Mouse (Mus musculus): ENCODE measurements around the gene Hist1h2ao.
"Not testable (repeated sequence)": the region's sequence is repeated elsewhere in the genome, so short reads cannot be mapped to it uniquely, and the experiment has no call there.

Hist1h2ao gene

DNA sequence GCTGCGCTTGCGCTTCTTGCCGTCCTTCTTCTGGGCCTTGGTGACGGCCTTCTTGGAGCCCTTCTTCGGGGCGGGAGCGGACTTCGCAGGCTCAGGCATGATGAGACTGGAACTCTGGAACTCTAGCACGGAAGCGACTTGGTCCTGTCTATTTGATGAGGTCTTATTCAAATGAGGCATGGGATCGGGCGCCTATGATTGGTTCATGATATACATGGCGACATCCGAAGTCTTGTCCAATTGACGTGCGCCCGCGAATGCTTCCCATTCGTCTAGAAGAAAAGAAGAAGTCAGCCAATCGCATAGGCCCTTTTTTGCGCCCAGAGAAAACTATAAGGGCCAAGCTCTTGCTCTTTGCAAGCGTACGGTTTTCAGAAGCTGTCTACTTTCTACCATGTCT is at the start of gene Hist1h2ao, which contains the start of gene Hist1h2bq:
TSS of gene Hist1h2ao (plus strand) at position 393 of the 400 bp plus-strand sequence.
TSS of gene Hist1h2bq (minus strand) at position 125 of the 400 bp plus-strand sequence.
- not testable (repeated sequence) for DNase-seq (ENCODE audit: low spot score in 2 of 2)

DNA sequence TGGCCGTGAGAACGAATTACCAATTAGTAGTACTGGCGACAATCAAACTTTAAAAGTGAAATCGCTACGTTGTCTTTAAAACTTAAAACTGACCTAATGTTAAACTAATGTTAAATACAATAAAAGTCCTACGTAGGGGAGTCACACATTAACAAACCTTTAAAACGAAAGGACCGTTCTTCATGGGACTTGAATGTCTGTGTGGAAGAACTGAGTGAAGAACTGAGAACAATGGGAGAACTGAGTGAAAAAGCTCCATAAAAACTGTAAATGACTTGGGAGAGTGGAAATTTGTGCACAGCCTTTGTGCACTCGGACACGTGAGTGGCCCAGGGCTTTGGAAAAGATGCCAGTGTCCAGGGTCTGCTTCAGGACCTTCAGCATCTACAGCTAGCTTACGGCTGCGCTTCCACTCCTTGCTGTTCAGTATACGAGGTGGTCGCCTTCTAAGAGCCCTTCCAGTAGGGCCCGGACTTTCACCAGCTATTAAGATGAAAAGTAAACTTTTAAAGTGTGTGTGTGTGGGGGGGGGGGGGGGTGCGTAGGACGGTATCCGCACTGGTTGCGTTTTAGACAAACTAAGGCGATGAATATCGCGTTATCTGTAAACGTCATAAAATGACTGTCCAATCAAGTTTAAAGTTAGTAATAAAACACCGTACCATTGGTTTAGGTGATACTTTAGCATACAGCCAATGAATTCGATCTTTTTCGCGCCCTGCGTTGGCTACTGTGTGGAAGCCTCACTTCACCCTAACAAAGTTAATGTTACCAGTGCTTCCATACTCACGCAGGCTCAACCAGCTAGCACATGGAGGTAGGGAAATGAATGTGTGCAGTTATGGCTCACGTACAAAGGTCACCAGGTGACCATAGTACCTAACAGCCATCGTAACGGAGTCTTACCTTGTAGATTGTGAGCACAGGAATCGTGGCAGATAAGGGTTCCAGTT is 31.2 kb upstream of the Hist1h2ao start:
- peak; percentile 78 to 87 for DNase-seq (ENCODE audit: low spot score in 2 of 2)

DNA sequence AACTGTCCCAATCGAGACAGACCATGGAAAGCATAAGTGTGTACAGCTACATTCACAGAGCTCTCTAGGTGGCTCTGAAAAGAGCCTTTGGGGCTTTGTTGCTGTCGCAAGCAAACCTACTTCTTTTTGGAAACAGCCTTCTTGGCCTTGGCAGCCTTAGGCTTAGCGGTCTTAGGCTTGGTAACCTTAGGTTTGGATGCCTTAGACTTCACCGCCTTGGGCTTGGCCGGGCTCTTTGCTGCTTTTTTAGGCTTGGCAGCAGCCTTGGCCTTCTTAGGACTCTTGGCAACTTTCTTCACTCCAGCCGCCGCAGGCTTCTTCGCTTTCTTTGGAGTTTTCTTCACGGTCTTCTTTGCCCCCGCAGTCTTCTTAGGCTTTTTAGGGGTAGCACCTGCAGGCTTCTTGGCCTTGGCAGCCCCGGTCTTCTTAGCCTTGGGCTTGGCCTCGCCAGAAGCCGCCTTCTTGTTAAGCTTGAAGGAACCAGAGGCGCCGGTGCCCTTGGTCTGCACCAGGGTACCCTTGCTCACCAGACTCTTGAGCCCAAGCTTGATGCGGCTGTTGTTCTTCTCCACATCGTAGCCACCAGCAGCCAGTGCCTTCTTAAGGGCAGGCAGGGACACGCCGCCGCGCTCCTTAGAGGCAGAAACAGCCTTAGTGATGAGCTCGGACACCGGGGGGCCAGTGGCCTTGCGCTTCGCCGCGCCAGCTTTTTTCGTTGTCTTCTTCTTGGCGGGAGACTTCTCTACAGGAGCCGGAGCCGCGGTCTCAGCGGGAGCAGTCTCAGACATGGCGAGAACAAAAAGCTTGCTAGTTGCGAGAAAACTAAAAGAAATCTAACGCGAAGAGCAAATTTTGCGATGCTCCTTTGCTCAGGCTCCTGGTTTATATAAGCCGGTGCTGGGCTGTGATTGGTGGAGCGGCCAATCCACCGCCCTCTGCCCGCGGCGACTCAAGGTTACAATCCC is 30.2 kb upstream of the Hist1h2ao start, which contains the start of gene Hist1h1b:
TSS of gene Hist1h1b (minus strand) at position 859 of the 965 bp plus-strand sequence.
- DNase-seq (ENCODE audit: low spot score in 2 of 2) = peak; percentile 88 to 95

DNA sequence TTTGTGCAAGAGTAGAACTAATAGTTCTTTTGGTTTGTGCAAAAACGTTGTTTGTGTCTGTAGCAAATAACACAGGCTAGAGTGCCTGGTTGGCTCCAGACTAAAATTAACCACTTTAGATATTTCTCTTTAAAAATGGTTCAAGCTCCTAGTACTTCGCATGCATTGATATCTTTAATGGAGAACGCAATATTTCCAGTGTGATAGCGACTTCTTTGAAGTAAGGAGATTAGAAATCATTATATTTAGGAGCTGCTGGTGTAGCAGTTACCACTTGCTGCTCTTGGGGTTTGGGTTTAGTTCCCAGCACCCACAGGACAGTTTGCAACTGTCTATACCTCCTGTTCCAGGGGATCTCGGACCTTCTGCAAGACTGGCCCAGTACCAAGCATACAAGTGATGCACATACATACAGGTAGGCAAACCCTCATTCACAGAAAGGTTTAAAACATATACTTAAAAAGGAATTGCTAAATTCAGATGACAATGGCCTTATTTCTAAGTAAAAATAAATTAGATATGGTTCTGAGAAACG is 29.2 kb upstream of the Hist1h2ao start:
- DNase-seq (ENCODE audit: low spot score in 2 of 2) = peak in 1 of 2 experiments; percentile 15

DNA sequence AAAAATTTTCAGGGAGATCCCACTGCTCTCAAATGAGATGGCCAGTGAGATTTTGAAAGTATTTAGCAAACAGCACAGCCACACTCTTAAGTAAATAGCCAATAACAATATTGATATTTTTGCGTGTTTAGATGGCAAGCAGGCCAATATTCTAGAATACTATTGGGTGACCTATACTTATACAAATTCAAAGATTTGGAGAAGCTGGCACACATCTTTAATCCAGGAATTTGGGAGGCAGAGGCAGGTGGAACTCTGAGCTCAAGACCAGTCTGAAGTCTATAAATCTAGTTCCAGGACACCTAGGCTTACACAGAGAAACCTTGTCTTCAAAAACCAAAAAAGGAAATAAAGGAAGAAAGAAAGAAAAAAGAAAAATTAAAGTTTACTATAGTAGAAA is 28.6 kb upstream of the Hist1h2ao start:
- no peak for DNase-seq (ENCODE audit: low spot score in 2 of 2)

DNA sequence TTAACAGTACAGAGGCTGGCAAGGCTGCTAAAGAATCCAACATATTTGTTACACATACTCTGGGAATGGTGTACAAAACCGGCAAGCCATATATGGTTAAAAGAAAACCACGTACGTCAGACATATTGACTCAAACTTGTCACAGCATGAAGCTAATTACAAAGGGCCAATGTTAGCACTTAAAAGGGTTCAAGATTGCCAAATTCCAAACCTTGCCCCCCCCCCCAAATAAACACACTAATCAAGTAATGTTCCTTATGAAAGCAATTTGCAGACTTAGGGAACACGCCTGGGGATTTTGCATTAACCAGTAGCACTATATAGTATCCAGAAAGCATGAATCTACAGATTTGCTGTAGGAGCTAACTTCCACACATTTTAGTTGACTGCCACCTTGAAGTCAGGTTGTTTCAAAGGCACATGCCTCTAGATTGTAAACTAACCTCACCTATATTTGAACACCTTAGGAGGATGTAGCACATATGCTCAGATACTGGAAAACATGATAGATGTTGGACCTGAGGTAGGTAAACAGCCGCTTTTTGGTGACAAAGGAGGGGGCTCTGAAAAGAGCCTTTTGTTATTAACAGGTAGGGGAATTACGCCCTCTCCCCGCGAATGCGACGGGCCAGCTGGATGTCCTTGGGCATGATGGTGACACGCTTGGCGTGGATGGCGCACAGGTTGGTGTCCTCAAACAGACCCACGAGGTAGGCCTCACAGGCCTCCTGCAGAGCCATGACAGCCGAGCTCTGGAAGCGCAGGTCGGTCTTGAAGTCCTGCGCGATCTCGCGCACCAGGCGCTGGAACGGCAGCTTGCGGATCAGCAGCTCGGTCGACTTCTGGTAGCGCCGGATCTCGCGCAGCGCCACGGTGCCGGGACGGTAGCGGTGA is 27.7 kb upstream of the Hist1h2ao start:
- peak; percentile 58 to 78 for DNase-seq (ENCODE audit: low spot score in 2 of 2)

DNA sequence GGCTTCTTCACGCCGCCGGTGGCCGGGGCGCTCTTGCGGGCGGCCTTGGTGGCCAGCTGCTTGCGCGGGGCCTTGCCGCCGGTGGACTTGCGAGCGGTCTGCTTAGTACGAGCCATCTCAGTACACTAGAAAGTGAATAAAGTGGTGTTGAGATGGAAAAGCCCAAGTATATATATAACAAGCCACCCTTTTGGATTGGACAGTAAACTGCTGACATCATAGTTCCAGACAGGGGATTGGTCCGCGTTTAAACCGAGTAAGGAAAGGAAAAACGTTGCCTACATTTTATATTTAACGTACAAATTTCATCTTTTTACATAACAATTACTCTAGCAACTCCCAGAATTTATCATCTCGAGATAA is 27.0 kb upstream of the Hist1h2ao start, which contains the start of gene Hist1h3i:
TSS of gene Hist1h3i (minus strand) at position 116 of the 363 bp plus-strand sequence.
- peak; percentile 74 to 86 for DNase-seq (ENCODE audit: low spot score in 2 of 2)

DNA sequence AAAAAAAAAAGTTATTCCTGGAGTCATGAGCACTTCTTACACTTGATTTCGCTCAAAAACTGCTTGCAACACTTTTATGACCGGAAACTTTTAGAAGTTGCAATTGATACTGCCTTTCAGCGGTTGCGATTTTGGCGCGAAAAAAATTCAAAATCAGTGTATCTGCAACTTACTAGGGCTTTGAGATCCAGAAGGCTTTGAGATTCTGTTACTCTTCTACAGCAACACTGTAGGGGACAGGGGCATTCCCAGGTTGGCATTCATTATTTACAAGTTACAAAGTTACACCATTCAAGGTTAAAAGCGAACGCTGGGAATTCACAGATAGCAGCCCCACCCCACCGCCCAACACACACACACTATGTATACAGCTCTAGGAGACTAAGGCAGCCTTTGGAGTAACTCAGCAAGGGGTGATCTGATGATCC is 26.5 kb upstream of the Hist1h2ao start:
- DNase-seq (ENCODE audit: low spot score in 2 of 2) = peak; percentile 64 to 76

DNA sequence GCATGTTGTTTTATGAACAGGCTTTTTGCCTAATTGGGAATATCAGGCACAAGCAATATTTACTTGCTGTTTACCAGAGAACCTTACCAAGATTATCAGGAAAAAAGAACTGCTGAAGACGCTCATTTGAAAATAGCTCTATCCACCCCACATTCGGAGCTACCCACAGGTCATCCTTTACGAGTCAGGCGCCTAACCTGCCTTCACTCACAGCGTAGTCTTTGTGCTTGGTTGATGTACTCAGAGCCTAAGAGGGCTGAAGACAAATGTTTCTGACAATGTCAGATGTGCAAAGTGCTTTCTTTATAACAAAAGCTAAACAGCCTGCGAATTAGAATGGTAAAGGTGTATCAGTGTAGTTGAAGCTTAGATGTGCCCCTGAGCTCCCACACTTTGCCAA is 26.0 kb upstream of the Hist1h2ao start:
- peak in 1 of 2 experiments; percentile 16 for DNase-seq (ENCODE audit: low spot score in 2 of 2)

DNA sequence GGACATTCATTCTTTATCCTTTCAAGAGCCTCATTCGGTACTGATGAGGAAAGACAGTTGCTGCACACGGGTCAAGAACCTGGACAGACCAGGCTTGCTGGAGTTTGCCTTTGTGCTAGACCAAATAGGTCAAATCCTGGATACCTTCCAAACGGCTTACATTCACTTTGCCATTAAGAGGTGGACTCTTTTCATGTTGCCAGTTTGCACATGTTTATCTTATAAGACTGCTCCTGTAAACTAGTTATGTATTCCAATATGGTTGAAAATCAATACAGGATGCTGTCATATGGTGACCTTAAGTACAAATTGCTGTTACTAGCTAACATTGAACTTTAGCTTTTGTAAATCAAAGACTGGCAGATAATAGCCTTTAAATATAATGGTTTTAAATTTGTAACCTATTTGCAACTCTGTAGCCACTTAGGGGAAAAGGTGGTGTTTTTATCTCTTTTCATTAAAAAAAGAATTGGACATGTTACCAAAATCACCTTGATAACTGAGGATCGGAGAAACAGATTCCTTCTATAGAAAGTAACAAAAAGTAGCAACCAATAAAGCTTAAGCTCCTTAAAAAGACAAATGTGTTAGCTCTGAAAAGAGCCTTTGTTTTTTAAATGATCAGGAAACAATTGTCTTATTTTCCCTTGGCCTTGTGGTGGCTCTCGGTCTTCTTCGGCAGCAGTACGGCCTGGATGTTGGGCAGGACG is 23.9 kb upstream of the Hist1h2ao start:
- peak in 1 of 2 experiments; percentile 32 for DNase-seq (ENCODE audit: low spot score in 2 of 2)

DNA sequence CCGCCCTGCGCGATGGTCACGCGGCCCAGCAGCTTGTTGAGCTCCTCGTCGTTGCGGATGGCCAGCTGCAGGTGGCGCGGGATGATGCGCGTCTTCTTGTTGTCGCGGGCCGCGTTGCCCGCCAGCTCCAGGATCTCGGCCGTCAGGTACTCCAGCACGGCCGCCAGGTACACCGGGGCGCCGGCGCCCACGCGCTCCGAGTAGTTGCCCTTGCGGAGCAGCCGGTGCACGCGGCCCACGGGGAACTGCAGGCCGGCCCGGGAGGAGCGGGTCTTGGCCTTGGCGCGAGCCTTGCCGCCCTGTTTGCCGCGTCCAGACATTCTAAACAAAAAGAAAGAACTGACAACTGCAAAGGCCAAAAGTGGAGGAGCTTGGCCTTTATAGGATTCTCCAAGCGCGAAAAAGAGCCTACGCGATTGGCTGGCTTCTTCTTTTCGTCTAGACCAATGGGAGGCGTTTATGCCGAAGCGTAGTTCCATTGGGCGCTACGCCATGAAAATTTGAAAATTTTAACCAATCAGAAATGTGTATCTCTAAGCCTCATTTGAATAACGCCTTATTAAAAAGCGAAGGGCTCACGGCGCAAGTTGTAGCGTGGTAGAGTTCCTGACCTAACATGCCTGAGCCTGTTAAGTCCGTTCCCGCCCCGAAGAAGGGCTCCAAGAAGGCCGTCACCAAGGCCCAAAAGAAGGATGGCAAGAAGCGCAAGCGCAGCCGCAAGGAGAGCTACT is 23.2 kb upstream of the Hist1h2ao start, which contains the start of the genes Hist1h2an and Hist1h2bp:
TSS of gene Hist1h2an (minus strand) at position 320 of the 731 bp plus-strand sequence.
TSS of gene Hist1h2bp (plus strand) at position 563 of the 731 bp plus-strand sequence.
- peak; percentile 86 to 91 for DNase-seq (ENCODE audit: low spot score in 2 of 2)

DNA sequence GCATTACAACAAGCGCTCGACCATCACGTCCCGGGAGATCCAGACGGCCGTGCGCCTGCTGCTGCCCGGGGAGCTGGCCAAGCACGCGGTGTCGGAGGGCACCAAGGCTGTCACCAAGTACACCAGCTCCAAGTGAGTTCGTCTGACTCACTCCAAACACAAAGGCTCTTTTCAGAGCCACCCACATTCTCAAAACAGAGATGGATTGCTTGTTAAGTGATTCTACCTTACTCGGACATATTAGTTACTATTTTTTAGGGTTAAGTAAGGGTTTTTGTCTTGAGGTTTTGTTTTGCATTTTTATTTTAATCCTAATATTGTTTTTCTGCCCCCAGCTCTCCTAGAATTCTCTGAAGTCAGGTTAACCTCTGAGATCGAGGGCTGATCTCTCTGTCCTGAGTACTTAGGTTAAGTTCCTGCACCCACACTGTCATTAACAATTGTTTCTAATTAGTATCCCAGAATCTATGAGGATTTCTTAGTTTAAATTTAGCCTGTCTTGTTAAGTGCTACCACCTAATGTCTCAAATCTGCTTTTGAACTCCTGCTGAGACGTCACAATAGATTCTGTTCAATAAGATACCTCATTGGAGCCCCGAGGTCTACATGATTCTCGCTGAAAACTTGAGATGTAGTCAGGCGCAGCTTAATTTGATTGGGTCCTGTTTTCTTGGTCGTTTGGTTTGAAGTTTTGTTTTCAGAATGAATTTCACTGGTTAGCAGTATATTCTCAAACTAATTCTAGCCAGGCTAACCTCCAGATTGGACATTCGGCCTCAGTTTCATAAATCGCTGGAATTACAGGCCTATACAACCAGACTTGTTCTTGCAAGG is 22.3 kb upstream of the Hist1h2ao start:
- DNase-seq (ENCODE audit: low spot score in 2 of 2) = no peak

DNA sequence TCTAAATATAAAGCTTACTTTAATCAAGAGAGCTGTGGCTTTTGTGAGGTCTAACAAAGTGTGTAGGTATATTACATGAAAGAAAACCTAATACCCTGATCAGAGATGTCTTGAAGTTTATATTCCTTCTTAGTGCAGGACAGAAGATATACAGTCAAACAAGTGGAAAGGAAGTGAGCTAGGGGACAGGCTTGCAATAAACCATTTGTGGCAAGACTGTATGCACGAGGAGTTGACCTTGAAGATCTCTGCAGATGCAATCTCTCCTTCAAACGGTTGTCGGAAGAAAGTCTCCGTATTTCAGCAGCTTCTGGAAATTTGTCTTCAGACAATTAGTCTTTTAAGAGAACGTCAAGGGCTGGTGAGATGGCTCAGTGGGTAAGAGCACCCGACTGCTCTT is 20.3 kb upstream of the Hist1h2ao start:
- DNase-seq (ENCODE audit: low spot score in 2 of 2) = no peak

DNA sequence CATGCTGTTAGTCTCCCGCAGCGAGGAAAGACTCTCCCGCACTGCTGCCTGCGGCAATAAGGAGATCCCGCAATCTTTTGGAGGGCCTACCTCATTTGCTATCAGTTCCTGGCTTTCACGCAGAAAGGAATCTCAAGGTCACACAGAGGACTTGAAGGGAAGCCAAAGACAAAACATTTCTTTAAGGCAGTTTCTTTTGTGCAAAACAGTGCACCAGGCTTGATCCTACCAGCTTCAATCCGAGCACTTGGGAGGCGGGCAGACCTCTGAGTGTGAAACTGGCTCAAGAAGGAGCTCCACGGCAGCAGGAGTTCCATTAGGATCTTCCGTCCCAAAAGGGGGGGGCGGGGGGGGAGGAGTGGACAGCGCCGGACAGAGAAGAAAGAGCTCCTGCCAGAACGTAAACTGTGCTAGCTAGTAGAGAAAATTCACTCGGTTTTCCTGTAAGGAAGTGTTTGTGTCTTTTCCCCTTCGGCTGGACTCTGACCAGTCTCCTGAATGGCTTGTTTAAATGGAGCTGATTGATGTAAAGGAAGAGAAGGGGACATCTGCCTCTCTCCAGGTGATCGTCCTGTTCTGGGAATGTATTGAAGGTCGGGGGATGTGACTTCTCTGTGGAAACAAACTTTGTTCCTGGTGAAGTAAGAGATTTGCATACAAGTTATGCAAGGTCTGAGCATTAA is 19.5 kb upstream of the Hist1h2ao start:
- DNase-seq (ENCODE audit: low spot score in 2 of 2) = no peak

DNA sequence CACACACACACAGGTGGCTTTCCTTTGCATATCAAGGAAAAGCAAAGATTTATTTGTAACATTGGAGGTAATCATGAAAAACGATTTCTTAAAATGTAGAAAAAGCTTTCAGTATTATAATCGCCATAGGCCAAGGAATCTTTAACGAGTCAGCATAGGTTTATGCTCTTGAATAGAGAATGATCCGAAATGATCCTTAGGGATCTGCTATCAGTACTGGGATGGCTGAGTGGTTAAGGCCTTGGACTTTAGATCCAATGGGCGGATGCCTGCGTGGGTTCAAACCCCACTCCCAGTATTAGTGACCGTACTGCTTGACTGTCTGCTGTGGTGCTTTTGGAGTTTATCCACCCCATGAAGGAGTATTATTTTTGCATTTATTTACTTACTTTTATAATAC is 14.7 kb upstream of the Hist1h2ao start:
- DNase-seq (ENCODE audit: low spot score in 2 of 2) = no peak

DNA sequence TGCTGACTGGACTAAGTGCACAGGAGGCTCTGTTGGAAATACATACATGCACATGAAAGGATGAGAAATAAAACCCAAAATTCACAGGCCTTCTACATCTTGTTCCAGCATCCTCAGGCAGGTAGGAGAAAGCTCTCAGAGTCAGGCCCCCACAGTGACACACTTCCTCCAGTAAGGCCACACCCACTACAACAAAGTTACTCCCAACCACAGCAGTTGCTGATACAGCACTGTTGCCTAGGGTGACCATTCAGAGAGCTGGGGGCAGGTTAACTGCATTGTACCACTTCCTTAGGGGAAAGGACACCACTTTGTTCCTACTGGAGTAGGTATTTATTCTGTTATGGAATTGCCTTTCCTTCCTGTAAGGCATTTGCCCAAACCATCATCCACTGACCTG is 13.1 kb upstream of the Hist1h2ao start:
- DNase-seq (ENCODE audit: low spot score in 2 of 2) = not testable (repeated sequence)

DNA sequence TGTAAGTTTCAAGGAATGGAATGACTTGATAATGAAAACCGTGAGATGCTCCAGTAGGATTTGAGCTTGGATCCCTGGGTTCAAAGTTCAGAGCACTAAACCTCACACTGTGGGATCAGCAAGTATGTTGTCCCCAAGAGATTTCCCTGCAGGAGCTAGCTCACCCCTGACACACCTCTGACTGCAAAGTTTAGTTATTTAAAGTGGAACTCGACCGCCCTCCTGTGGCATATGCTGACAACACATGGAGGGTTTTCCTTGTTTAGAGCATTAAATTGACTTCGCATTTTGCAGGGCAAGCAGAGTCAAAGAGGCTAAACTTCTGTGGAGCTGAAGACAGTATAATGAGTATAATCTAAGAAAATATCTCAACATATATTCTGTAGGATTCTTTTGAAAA is 7.2 kb upstream of the Hist1h2ao start:
- not testable (repeated sequence) for DNase-seq (ENCODE audit: low spot score in 2 of 2)

All from spleen, postnatal 4 days (tissue).